Mouse (Mus musculus) adrenal gland, adult 2 months (tissue): ENCODE measurements around the gene Fgfbp1. TPM values are rescaled to one million over a fixed set of nuclear protein-coding genes. Genes with fewer than 3 reads are reported as not detected.

ENCODE experiments used
- polyA plus RNA-seq: library from polyadenylated mRNA; depleted of rRNA; stranded (reverse); fragments of >200 nt; gene quantifications from 2 replicates; pipeline ENCODE4 v1.2.3, GENCODE M21; 2012; rRNA removed
- total RNA-seq, 2 experiments: library from RNA; stranded (reverse); gene quantifications; 2 replicates each; pipeline ENCODE4 v1.2.3; 2021

Fgfbp1 gene
- total and polyA plus RNA-seq, 3 experiments: not detected

Other genes starting within 250 kb of the Fgfbp1 start
- 1 to 10 TPM; 2.1 to 3.1 TPM for gene Bst1, start 162.9 kb downstream of the Fgfbp1 start, total RNA-seq
- 0.38 and 0.54 TPM in 2 replicates for gene Bst1, start 162.9 kb downstream of the Fgfbp1 start, polyA plus RNA-seq
- gene Fbxl5, start 160.1 kb downstream of the Fgfbp1 start, total RNA-seq: 10 to 100 TPM; 59.4 to 70.5 TPM
- gene Fbxl5, start 160.1 kb downstream of the Fgfbp1 start, polyA plus RNA-seq: 12.6 and 17.6 TPM in 2 replicates
- 10 to 100 TPM; 11.5 to 15.1 TPM for gene Cd38, start 113.2 kb downstream of the Fgfbp1 start, total RNA-seq
- 5.3 and 5.9 TPM in 2 replicates for gene Cd38, start 113.2 kb downstream of the Fgfbp1 start, polyA plus RNA-seq
- gene Gm7879, start 68.6 kb downstream of the Fgfbp1 start, total RNA-seq: 10 to 100 TPM; 13.0 to 14.0 TPM
- not detected in 2 replicates for gene Gm7879, start 68.6 kb downstream of the Fgfbp1 start, polyA plus RNA-seq
- gene Prom1, start 120.3 kb upstream of the Fgfbp1 start, total RNA-seq: 1 to 10 TPM; 1.6 to 3.3 TPM
- 0.15 and 0.20 TPM in 2 replicates for gene Prom1, start 120.3 kb upstream of the Fgfbp1 start, polyA plus RNA-seq
- 10 to 100 TPM; 46.3 to 64.1 TPM for gene Tapt1, start 244.8 kb upstream of the Fgfbp1 start, total RNA-seq
- 16.9 and 22.6 TPM in 2 replicates for gene Tapt1, start 244.8 kb upstream of the Fgfbp1 start, polyA plus RNA-seq